Mouse (Mus musculus) spleen, postnatal 14 days (tissue): Measurements from ENCODE around the gene Mrpl48.

Experiments
- DNase-seq, 2 experiments: peaks; one replicate each; pipeline ENCODE4 v3.0.0; 2021 to 2022; ENCODE audit warnings: low spot score in 2 of 2

The Mrpl48 gene

GRCm38 (mm10) chr7:100608130-100608741 is at the start of gene Mrpl48:
Gene Mrpl48 (minus strand): TSS chr7:100608301.
- DNase-seq: peak; percentile 27 to 39

GRCm38 (mm10) chr7:100656739-100657138 is 48.6 kb upstream of the Mrpl48 start:
- DNase-seq: no peak

- no peak for DNase-seq
These were observed 46.3 kb upstream of the Mrpl48 start for GRCm38 (mm10) chr7:100654441-100654840.

- DNase-seq: no peak
These were observed 45.6 kb upstream of the Mrpl48 start for GRCm38 (mm10) chr7:100653480-100654266.

- DNase-seq: no peak
These were observed 42.9 kb upstream of the Mrpl48 start for GRCm38 (mm10) chr7:100651011-100651410.

GRCm38 (mm10) chr7:100650421-100650820 is 42.3 kb upstream of the Mrpl48 start:
- no peak for DNase-seq

GRCm38 (mm10) chr7:100649826-100650225 is 41.7 kb upstream of the Mrpl48 start:
- no peak for DNase-seq

GRCm38 (mm10) chr7:100649095-100649494 is 41.0 kb upstream of the Mrpl48 start:
- no peak for DNase-seq

- DNase-seq: peak in 1 of 2 experiments; percentile 48
These were observed 37.0 kb upstream of the Mrpl48 start for GRCm38 (mm10) chr7:100645147-100645546.

GRCm38 (mm10) chr7:100642413-100642812 is 34.3 kb upstream of the Mrpl48 start:
- DNase-seq: no peak

- DNase-seq: peak in 1 of 2 experiments; percentile 23
These were observed 29.6 kb upstream of the Mrpl48 start for GRCm38 (mm10) chr7:100637657-100638056.

GRCm38 (mm10) chr7:100624538-100624937 is 16.4 kb upstream of the Mrpl48 start:
- DNase-seq: no peak

- DNase-seq: no peak
These were observed 14.2 kb upstream of the Mrpl48 start for GRCm38 (mm10) chr7:100622277-100622676.

GRCm38 (mm10) chr7:100616121-100616857 is 8.2 kb upstream of the Mrpl48 start:
- DNase-seq: no peak

- no peak for DNase-seq
These were observed 809 bp upstream of the Mrpl48 start for GRCm38 (mm10) chr7:100608910-100609309.

- peak; percentile 85 to 87 for DNase-seq
These were observed 629 bp downstream of the Mrpl48 start, which contains the start of gene Rab6a for GRCm38 (mm10) chr7:100607214-100608129. Gene Rab6a (plus strand): TSS chr7:100607410.

GRCm38 (mm10) chr7:100600211-100600610 is 7.9 kb downstream of the Mrpl48 start:
- no peak for DNase-seq

- DNase-seq: no peak
These were observed 14.8 kb downstream of the Mrpl48 start for GRCm38 (mm10) chr7:100593349-100593748.

- no peak for DNase-seq
These were observed 16.6 kb downstream of the Mrpl48 start for GRCm38 (mm10) chr7:100591522-100591852.

GRCm38 (mm10) chr7:100590845-100591521 is 17.1 kb downstream of the Mrpl48 start:
- peak; percentile 39 to 58 for DNase-seq

GRCm38 (mm10) chr7:100590504-100590844 is 17.6 kb downstream of the Mrpl48 start:
- DNase-seq: no peak
